Mouse (Mus musculus) myocyte (in vitro differentiated cells): ENCODE results near the gene Neu2.

ENCODE experiments used
- E2F4 ChIP-seq: IDR thresholded peaks from one replicate; pipeline ENCODE4 v1.6.1; 2011; ENCODE audit warnings: mild to moderate bottlenecking, control low read depth, moderate library complexity; ENCODE audit not compliant: insufficient read depth
- MAX ChIP-seq: IDR thresholded peaks from one replicate; pipeline ENCODE4 v1.6.1; 2011; ENCODE audit warnings: low read depth, mild to moderate bottlenecking, control low read depth
- MYOD1 ChIP-seq, 3 experiments: IDR thresholded peaks; one replicate each; pipeline ENCODE4 v1.6.1; 2011; ENCODE audit warnings: control low read depth in 2 of 3, low read depth in 2 of 3, mild to moderate bottlenecking in 2 of 3, moderate library complexity in 1 of 3; ENCODE audit not compliant: insufficient read length in 2 of 3, control insufficient read depth in 1 of 3
- POLR2A ChIP-seq: IDR thresholded peaks from one replicate; pipeline ENCODE4 v1.6.1; 2011; ENCODE audit warnings: low read depth, mild to moderate bottlenecking, control low read depth, moderate library complexity; ENCODE audit not compliant: insufficient read length
- POLR2AphosphoS2 ChIP-seq: IDR thresholded peaks from one replicate; pipeline ENCODE4 v1.6.1; 2011; ENCODE audit warnings: low read depth, control low read depth; ENCODE audit not compliant: insufficient read length
- REST ChIP-seq: IDR thresholded peaks from one replicate; pipeline ENCODE4 v1.6.1; 2011; ENCODE audit warnings: mild to moderate bottlenecking, control low read depth, moderate library complexity; ENCODE audit not compliant: insufficient read depth, insufficient read length

- TF ChIP-seq MYOD1 (IDR thresholded peaks at IDR 0.05; ENCODE audit: control insufficient read depth in 1 of 3, insufficient read length in 2 of 3, low read depth in 2 of 3), result no peak
- no peak for TF ChIP-seq POLR2A
- TF ChIP-seq E2F4, result no peak
- no peak for TF ChIP-seq REST
- no peak for TF ChIP-seq MAX
- no peak for TF ChIP-seq POLR2AphosphoS2
Measured at GRCm38 (mm10) chr1:87645748-87646147, 136.1 kb downstream of the Neu2 start.
